Mouse (Mus musculus) frontal cortex, postnatal 10 days (tissue): Measurements from ENCODE around the gene Gm4871.

ENCODE experiments used
- DNase-seq, 2 experiments: peaks; one replicate each; pipeline ENCODE4 v3.0.0; 2022; ENCODE audit warnings: low spot score in 2 of 2, mixed read lengths in 1 of 2

The Gm4871 gene

GRCm38 (mm10) chr5:144990481-144990880 lies 42.1 kb downstream of the Gm4871 start:
- no peak for DNase-seq

DNA sequence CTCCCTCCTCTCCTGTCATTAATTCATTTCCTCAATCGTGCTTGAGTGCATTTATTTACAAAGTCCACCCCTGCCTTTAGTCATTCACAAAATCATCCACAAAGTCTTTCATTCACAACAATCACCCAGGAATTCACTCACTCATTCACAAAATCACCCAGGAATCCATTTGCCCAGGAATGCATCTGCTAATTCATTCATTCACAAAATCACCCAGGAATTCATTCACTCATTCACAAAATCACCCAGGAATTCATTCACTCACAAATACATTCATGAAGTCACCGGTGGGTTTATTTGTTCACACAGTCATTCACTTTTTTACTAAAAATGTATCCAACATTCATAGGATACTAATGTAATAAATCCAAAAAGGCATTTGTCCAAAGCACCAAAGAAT lies 42.5 kb downstream of the Gm4871 start:
- no peak for DNase-seq

DNA sequence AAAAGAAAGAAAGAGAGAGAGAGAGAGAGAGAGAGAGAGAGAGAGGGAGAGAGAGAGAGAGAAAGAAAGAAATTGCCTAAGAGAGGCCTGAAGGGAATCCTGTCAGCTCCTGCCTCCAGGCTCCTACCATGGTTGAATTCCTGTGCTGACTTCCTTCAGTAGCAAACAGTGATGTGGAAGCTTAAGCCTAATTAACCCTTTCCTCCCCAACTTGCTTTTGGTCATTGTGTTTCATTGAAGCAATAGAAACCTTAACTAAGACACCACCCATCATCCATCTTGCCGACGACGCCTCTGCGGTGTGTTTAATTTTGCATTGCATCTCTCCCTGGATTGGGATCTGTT lies 43.5 kb downstream of the Gm4871 start:
- DNase-seq = no peak

GRCm38 (mm10) chr5:144988340-144989060 lies 44.1 kb downstream of the Gm4871 start:
- DNase-seq = peak; percentile 29 to 41

GRCm38 (mm10) chr5:144987561-144987960 lies 45.0 kb downstream of the Gm4871 start:
- no peak for DNase-seq

DNA sequence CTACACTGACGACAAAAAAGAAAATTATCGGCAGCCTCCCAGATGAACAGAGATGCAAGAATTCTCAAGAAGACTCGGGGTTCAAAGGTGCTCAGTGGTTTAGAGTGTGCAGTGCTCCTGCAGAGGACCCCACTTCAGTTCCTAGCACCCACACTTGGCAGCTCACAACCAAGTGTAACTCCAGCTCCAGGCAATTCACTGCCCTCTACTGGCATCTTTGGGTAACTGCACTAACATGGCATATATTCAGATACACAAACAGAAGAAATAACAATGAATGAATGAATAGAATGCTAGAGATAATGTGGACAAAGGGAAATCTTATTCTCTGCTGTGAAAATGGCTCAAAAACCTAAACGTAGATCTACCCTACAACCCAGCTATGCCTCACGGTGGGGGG lies 47.7 kb downstream of the Gm4871 start:
- no peak for DNase-seq

DNA sequence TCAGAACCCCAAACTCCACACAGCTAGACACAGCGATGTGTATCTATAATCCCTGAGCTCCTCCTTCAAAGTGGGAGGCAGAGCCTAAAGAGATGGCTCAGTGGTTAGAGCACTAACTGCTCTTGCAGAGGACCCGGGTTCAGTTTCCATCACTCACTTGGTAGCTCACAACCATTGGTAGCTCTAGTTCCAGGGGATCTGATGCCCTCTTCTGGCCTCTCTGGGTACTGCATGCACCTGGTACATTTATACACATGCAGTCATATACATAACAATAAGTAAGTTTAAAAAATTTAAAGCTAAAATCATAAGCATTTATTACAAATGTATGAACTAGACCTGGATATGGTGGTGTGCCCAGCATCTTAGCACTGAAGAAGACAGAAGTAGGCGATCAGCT lies 49.3 kb downstream of the Gm4871 start:
- DNase-seq = no peak
